27 mouse cellular contexts compared by ENCODE assay signal in the genomic region with DNA sequence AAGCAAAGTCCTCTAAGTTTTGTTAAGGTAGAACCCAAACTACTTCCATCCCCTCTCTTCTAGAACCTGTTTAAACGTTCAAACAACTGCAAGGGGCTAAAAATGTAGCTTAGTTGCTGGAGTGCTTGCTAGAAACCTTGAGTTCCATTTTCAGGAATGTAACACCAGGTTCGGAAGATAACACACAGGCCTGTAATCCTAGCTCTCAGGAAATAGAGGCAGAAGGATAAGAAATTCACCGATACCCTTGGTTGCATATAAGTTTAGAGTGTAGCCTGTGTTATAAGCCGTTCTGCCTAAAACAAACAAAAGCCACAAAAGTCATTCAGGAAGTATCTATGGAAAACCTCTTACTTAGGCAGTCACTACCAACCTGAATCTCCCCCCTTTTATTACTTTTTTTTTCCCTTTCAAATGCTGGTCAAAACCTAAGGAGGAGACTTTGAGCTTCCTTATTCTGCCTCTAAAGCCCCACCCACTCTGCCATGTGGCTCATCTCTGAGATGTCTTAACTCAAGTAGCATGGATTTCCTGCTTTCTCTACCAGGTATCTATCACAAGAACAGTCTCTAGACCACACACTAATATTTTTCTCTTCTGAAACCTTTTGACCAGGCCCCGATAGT. TPM values are rescaled to one million over a fixed set of nuclear protein-coding genes. Genes with fewer than 3 reads are reported as not detected.
A peak's percentile ranks its signal among the peaks of the same experiment; 100 is the strongest.
DNase-seq lines count a peak whose midpoint lies in the region; ATAC-seq and TF ChIP-seq lines count a peak whose summit lies in the region.
"Had no signal": no experiment of that assay in that cellular context is flagged by ENCODE, and none has a peak within 500 bp of the region (broad histone marks: within the 10 kb centered on the region; RNA-seq: fewer than 3 reads in every experiment).

No protein-coding gene starts in this region.

- DNase-seq in lung, postnatal 25 days (ENCODE audit: low spot score) = peak; percentile 1
- DNase-seq in lung, postnatal 4 days = no peak
- no peak for DNase-seq in kidney, postnatal 25 days
- no peak for DNase-seq in left cerebral cortex, adult 2 months (ENCODE audit: extremely low spot score in 1 of 2, low spot score in 2 of 2)
- DNase-seq: adrenal gland, adult 8-10 months; cerebellum, adult 8-10 months; cerebellum, postnatal 36 days; embryo, embryonic 11 days; gastrocnemius, postnatal 14 days; heart, adult 18-20 months; heart, postnatal 36 days; kidney, adult 2 months; layer of hippocampus, postnatal 36 days; liver, postnatal 0 days; retina, postnatal 1 day; right cerebral cortex, postnatal 14 days; thymus, postnatal 25 days had no signal

- H3K27me3 ChIP-seq in intestine, postnatal 0 days (replicated peaks; ENCODE audit: control insufficient read depth, insufficient read depth, low read length) = no peaks in the 10 kb centered on the region
- H3K27me3 ChIP-seq: embryonic facial prominence, embryonic 12.5 days; limb, embryonic 12.5 days; midbrain, embryonic 15.5 days; neural tube, embryonic 15.5 days had no signal

- ATAC-seq in intestine, postnatal 0 days = peak; percentile 64; the same call in 1 of the 2 replicates
- no peak for ATAC-seq in megakaryocyte-erythroid progenitor cell, adult 5-6 weeks (replicated peaks; ENCODE audit: low FRiP score, low TSS enrichment, poor library complexity, severe bottlenecking)
- ATAC-seq: forebrain, embryonic 14.5 days; midbrain, embryonic 15.5 days had no signal

- H3K9ac ChIP-seq in intestine, postnatal 0 days (ENCODE audit: low read depth, low read length) = no peak overlapping the region
- H3K9ac ChIP-seq: embryonic facial prominence, embryonic 12.5 days; hindbrain, embryonic 14.5 days; limb, embryonic 12.5 days; liver, postnatal 0 days; midbrain, embryonic 15.5 days; neural tube, embryonic 15.5 days had no signal

- no peak overlapping the region for H3K4me2 ChIP-seq in intestine, postnatal 0 days (replicated peaks; ENCODE audit: low read depth)
- H3K4me2 ChIP-seq: embryonic facial prominence, embryonic 12.5 days; heart, embryonic 11.5 days; hindbrain, embryonic 14.5 days; limb, embryonic 12.5 days; midbrain, embryonic 15.5 days; neural tube, embryonic 15.5 days had no signal

- H3K9me3 ChIP-seq in intestine, postnatal 0 days (ENCODE audit: control insufficient read depth) = no peaks in the 10 kb centered on the region
- H3K9me3 ChIP-seq: embryonic facial prominence, embryonic 12.5 days; limb, embryonic 12.5 days; midbrain, embryonic 15.5 days; neural tube, embryonic 15.5 days had no signal

- peaks cover 13% of the 10 kb centered on the region; the same call in 1 of the 2 replicates for H3K36me3 ChIP-seq in intestine, postnatal 0 days (ENCODE audit: control insufficient read depth, insufficient read depth)
- H3K36me3 ChIP-seq: midbrain, embryonic 15.5 days had no signal

- H3K27ac ChIP-seq in bone marrow macrophage, adult 2 months (ENCODE audit: insufficient read depth, low read depth, low read length) = 0 out of 2 replicates have a peak overlapping the region, but pooled peaks have one; percentile 22
- H3K27ac ChIP-seq in intestine, postnatal 0 days (ENCODE audit: low read depth, low read length) = no peak overlapping the region
- no peak overlapping the region for H3K27ac ChIP-seq in left cerebral cortex, adult 2 months
- H3K27ac ChIP-seq: embryonic facial prominence, embryonic 12.5 days; hindbrain, embryonic 14.5 days; limb, embryonic 12.5 days; midbrain, embryonic 15.5 days; neural tube, embryonic 15.5 days had no signal

- no peak for TF ChIP-seq POLR2A in bone marrow macrophage, adult 2 months (IDR thresholded peaks at IDR 0.05; ENCODE audit: borderline replicate concordance, low read depth, low read length)

- intact Hi-C loops in left cerebral cortex, adult 2 months (cut with DNase I) = no loop called here

- peaks cover 33% of the 10 kb centered on the region for H3K4me1 ChIP-seq in bone marrow macrophage, adult 2 months (ENCODE audit: control insufficient read depth, insufficient read depth, low read length)
- H3K4me1 ChIP-seq in intestine, postnatal 0 days (replicated peaks; ENCODE audit: control insufficient read depth, insufficient read depth, low read length) = no peaks in the 10 kb centered on the region; the same call in 1 of the 2 replicates
- H3K4me1 ChIP-seq: embryonic facial prominence, embryonic 12.5 days; limb, embryonic 12.5 days; midbrain, embryonic 15.5 days; neural tube, embryonic 15.5 days had no signal

- H3K4me3 ChIP-seq in bone marrow macrophage, adult 2 months (ENCODE audit: insufficient read depth, low read length) = no peak overlapping the region
- H3K4me3 ChIP-seq in intestine, postnatal 0 days (ENCODE audit: low read depth, low read length) = no peak overlapping the region
- H3K4me3 ChIP-seq in left cerebral cortex, adult 2 months = no peak overlapping the region
- H3K4me3 ChIP-seq: embryonic facial prominence, embryonic 12.5 days; limb, embryonic 12.5 days; midbrain, embryonic 15.5 days; neural tube, embryonic 15.5 days had no signal

- no peak for TF ChIP-seq CTCF in bone marrow macrophage, adult 2 months (IDR thresholded peaks at IDR 0.05; ENCODE audit: low read depth, low read length)
- no peak for TF ChIP-seq CTCF in intestine, postnatal 0 days (IDR thresholded peaks at IDR 0.05; ENCODE audit: low read depth)
- TF ChIP-seq CTCF in left cerebral cortex, adult 2 months (IDR thresholded peaks at IDR 0.05) = no peak

- WGBS in intestine, postnatal 0 days = 49% methylated on average over 5 of the region's 5 CpGs

RNA-seq across cellular contexts. Expression of a gene that starts 17.4 kb away (rescaled TPM):
- polyA plus RNA-seq in bone marrow macrophage, adult 2 months (2012; ENCODE audit: insufficient read depth, insufficient read length, missing spikeins) = 38.4 and 43.1 TPM in 2 replicates
- polyA plus RNA-seq in intestine, postnatal 0 days (2015; fragmentation: Nextera tagmentation; extraction: Ambion mirVana) = 22.6 and 25.1 TPM in 2 replicates
- 38.8 and 59.3 TPM in 2 replicates for total RNA-seq in megakaryocyte-erythroid progenitor cell, adult 5-6 weeks (2014; fragmentation: Nextera tagmentation)
- total RNA-seq in megakaryocyte-erythroid progenitor cell, adult 5-6 weeks (2017) = 61.5 and 65.1 TPM in 2 replicates
- 10 to 100 TPM; 51.7 to 53.8 TPM for total RNA-seq in left cerebral cortex, adult 2 months (2021)

RNA-seq across cellular contexts. Expression of a gene that starts 30.1 kb away (rescaled TPM):
- 28.5 and 29.9 TPM in 2 replicates for polyA plus RNA-seq in bone marrow macrophage, adult 2 months (2012; ENCODE audit: insufficient read depth, insufficient read length, missing spikeins)
- polyA plus RNA-seq in intestine, postnatal 0 days (2015; fragmentation: Nextera tagmentation; extraction: Ambion mirVana) = 159 TPM in 2 replicates
- 15.2 and 16.4 TPM in 2 replicates for total RNA-seq in megakaryocyte-erythroid progenitor cell, adult 5-6 weeks (2014; fragmentation: Nextera tagmentation)
- 23.4 and 29.7 TPM in 2 replicates for total RNA-seq in megakaryocyte-erythroid progenitor cell, adult 5-6 weeks (2017)
- total RNA-seq in left cerebral cortex, adult 2 months (2021) = 10 to 100 TPM; 11.5 to 12.3 TPM

RNA-seq across cellular contexts. Expression of a gene that starts 34.3 kb away (rescaled TPM):
- not detected in 2 replicates for polyA plus RNA-seq in bone marrow macrophage, adult 2 months (2012; ENCODE audit: insufficient read depth, insufficient read length, missing spikeins)
- polyA plus RNA-seq in intestine, postnatal 0 days (2015; fragmentation: Nextera tagmentation; extraction: Ambion mirVana) = 2.8 and 2.9 TPM in 2 replicates
- 2.6 and 3.2 TPM in 2 replicates for total RNA-seq in megakaryocyte-erythroid progenitor cell, adult 5-6 weeks (2014; fragmentation: Nextera tagmentation)
- total RNA-seq in megakaryocyte-erythroid progenitor cell, adult 5-6 weeks (2017) = 1.5 TPM in 1 of 2 replicates, not detected in the other
- total RNA-seq in left cerebral cortex, adult 2 months (2021) = 10 to 100 TPM; 83.8 to 93.6 TPM

RNA-seq across cellular contexts. Expression of a gene that starts 53.2 kb away (rescaled TPM):
- polyA plus RNA-seq in bone marrow macrophage, adult 2 months (2012; ENCODE audit: insufficient read depth, insufficient read length, missing spikeins) = 8.0 and 8.5 TPM in 2 replicates
- 16.7 and 16.8 TPM in 2 replicates for polyA plus RNA-seq in intestine, postnatal 0 days (2015; fragmentation: Nextera tagmentation; extraction: Ambion mirVana)
- 33.2 and 34.7 TPM in 2 replicates for total RNA-seq in megakaryocyte-erythroid progenitor cell, adult 5-6 weeks (2014; fragmentation: Nextera tagmentation)
- 25.8 and 26.8 TPM in 2 replicates for total RNA-seq in megakaryocyte-erythroid progenitor cell, adult 5-6 weeks (2017)
- total RNA-seq in left cerebral cortex, adult 2 months (2021) = 100 to 1,000 TPM; 107 to 109 TPM

RNA-seq across cellular contexts. Expression of a gene that starts 57.4 kb away (rescaled TPM):
- 35.2 and 37.6 TPM in 2 replicates for polyA plus RNA-seq in bone marrow macrophage, adult 2 months (2012; ENCODE audit: insufficient read depth, insufficient read length, missing spikeins)
- polyA plus RNA-seq in intestine, postnatal 0 days (2015; fragmentation: Nextera tagmentation; extraction: Ambion mirVana) = 28.3 and 31.8 TPM in 2 replicates
- total RNA-seq in megakaryocyte-erythroid progenitor cell, adult 5-6 weeks (2014; fragmentation: Nextera tagmentation) = 15.7 and 19.3 TPM in 2 replicates
- total RNA-seq in megakaryocyte-erythroid progenitor cell, adult 5-6 weeks (2017) = 15.8 and 26.9 TPM in 2 replicates
- total RNA-seq in left cerebral cortex, adult 2 months (2021) = 10 to 100 TPM; 47.0 to 48.3 TPM

Comparison
In these comparisons a context has a peak if more than half of its experiments do, and no peak if none do; other contexts are left out.
1. RNA of a gene that starts 34.3 kb away (total RNA-seq): 83.8 to 93.6 TPM in left cerebral cortex, adult 2 months; 1.5 to 3.2 TPM in megakaryocyte-erythroid progenitor cell, adult 5-6 weeks; every median in the first group is over 10 times any median in the second.